20 mouse cellular contexts compared by ENCODE assay signal in genomic region chr17:54438435-54438834, GRCm38 (mm10).
A peak's percentile ranks its signal among the peaks of the same experiment; 100 is the strongest.
DNase-seq lines count a peak whose midpoint lies in the region; ATAC-seq and TF ChIP-seq lines count a peak whose summit lies in the region.
"Had no signal": no experiment of that assay in that cellular context is flagged by ENCODE, and none has a peak within 500 bp of the region (broad histone marks: within the 10 kb centered on the region; RNA-seq: fewer than 3 reads in every experiment).

No protein-coding gene starts in this region.

- ATAC-seq in forebrain, embryonic 16.5 days = peak; percentile 54
- ATAC-seq: lung, postnatal 0 days had no signal

- no peaks in the 10 kb centered on the region for H3K36me3 ChIP-seq in forebrain, embryonic 16.5 days (ENCODE audit: control insufficient read depth, insufficient read depth)
- no peaks in the 10 kb centered on the region for H3K36me3 ChIP-seq in forebrain, embryonic 10.5 days (replicated peaks)
- no peaks in the 10 kb centered on the region for H3K36me3 ChIP-seq in thymus, adult 2 months (ENCODE audit: control insufficient read depth, insufficient read depth, low read length)
- H3K36me3 ChIP-seq: heart, embryonic 15.5 days; limb, embryonic 12.5 days; liver, embryonic 13.5 days had no signal

- H3K4me2 ChIP-seq in forebrain, embryonic 16.5 days (ENCODE audit: low read length) = no peak overlapping the region
- H3K4me2 ChIP-seq: heart, embryonic 15.5 days; limb, embryonic 12.5 days; liver, embryonic 13.5 days had no signal

- H3K9ac ChIP-seq in forebrain, embryonic 16.5 days (replicated peaks; ENCODE audit: low read depth, low read length) = no peak overlapping the region
- H3K9ac ChIP-seq: heart, embryonic 15.5 days; limb, embryonic 12.5 days; liver, embryonic 13.5 days had no signal

- H3K4me3 ChIP-seq in forebrain, embryonic 16.5 days (replicated peaks; ENCODE audit: low read length) = no peak overlapping the region
- no peak overlapping the region for H3K4me3 ChIP-seq in forebrain, embryonic 10.5 days
- H3K4me3 ChIP-seq in thymus, adult 2 months (ENCODE audit: control insufficient read depth, insufficient read depth, low read length) = no peak overlapping the region
- H3K4me3 ChIP-seq: gastrocnemius, adult 2 months; heart, adult 2 months; heart, embryonic 15.5 days; limb, embryonic 12.5 days; liver, embryonic 13.5 days had no signal

- DNase-seq in forebrain, embryonic 10.5 days (ENCODE audit: extremely low spot score, low spot score) = no peak
- peak; percentile 12 for DNase-seq in brain, embryonic 14.5 days (ENCODE audit: low read depth)
- peak; percentile 48 to 67 for DNase-seq in left cerebral cortex, adult 18-20 months (ENCODE audit: low spot score in 2 of 2)
- DNase-seq in right cerebral cortex, postnatal 10 days (ENCODE audit: low spot score in 2 of 2) = peak; percentile 71 to 80
- DNase-seq in thymus, adult 2 months = no peak
- no peak for DNase-seq in cerebellum, adult 9-10 months
- no peak for DNase-seq in adrenal gland, adult (ENCODE audit: inconsistent age in 2 of 2, low spot score in 1 of 2)
- DNase-seq: adrenal gland, postnatal 10 days; cerebellum, adult 9-11 months; gastrocnemius, adult 2 months; heart, adult 2 months; kidney, adult 8-10 months; kidney, postnatal 36 days; liver, embryonic 13.5 days; midbrain, embryonic 14.5 days had no signal

- no peaks in the 10 kb centered on the region for H3K4me1 ChIP-seq in forebrain, embryonic 16.5 days (replicated peaks; ENCODE audit: control insufficient read depth, insufficient read depth, low read length)
- H3K4me1 ChIP-seq in forebrain, embryonic 10.5 days = no peaks in the 10 kb centered on the region
- H3K4me1 ChIP-seq in thymus, adult 2 months (replicated peaks; ENCODE audit: control insufficient read depth, insufficient read depth, low read length) = no peaks in the 10 kb centered on the region
- H3K4me1 ChIP-seq: heart, embryonic 15.5 days; limb, embryonic 12.5 days; liver, embryonic 13.5 days had no signal

- no peaks in the 10 kb centered on the region for H3K9me3 ChIP-seq in forebrain, embryonic 16.5 days (ENCODE audit: control insufficient read depth, low read length)
- peaks cover 7% of the 10 kb centered on the region; the same call in 1 of the 2 replicates for H3K9me3 ChIP-seq in forebrain, embryonic 10.5 days
- H3K9me3 ChIP-seq: heart, embryonic 15.5 days; liver, embryonic 13.5 days had no signal

- TF ChIP-seq CTCF in brain, embryonic 14.5 days (IDR thresholded peaks at IDR 0.05; ENCODE audit: borderline replicate concordance, extremely low read depth, insufficient read depth, insufficient read length) = no peak
- no peak for TF ChIP-seq CTCF in thymus, adult 2 months (IDR thresholded peaks at IDR 0.05; ENCODE audit: borderline replicate concordance, control insufficient read depth, extremely low read depth, insufficient read depth, low read length, poor library complexity)

- WGBS in forebrain, embryonic 16.5 days = 80% methylated on average over 1 of the region's 1 CpGs
- WGBS in forebrain, embryonic 10.5 days = 84% methylated on average over 1 of the region's 1 CpGs
- 83% methylated on average over 1 of the region's 1 CpGs for WGBS in thymus, adult 2 months

- no peak overlapping the region for H3K27ac ChIP-seq in forebrain, embryonic 16.5 days (ENCODE audit: low read length)
- H3K27ac ChIP-seq in forebrain, embryonic 10.5 days = no peak overlapping the region
- no peak overlapping the region for H3K27ac ChIP-seq in thymus, adult 2 months (ENCODE audit: control insufficient read depth, insufficient read depth, low read length)
- H3K27ac ChIP-seq: gastrocnemius, adult 2 months; heart, adult 2 months; heart, embryonic 15.5 days; limb, embryonic 12.5 days; liver, embryonic 13.5 days had no signal

- no peak for TF ChIP-seq POLR2A in brain, embryonic 14.5 days (IDR thresholded peaks at IDR 0.05; ENCODE audit: borderline replicate concordance, extremely low read depth, insufficient read depth, insufficient read length, poor library complexity, severe bottlenecking)
- TF ChIP-seq POLR2A in thymus, adult 2 months (IDR thresholded peaks at IDR 0.05; ENCODE audit: control insufficient read depth, extremely low read depth, insufficient read depth, low read length, poor library complexity) = no peak

- no peaks in the 10 kb centered on the region for H3K27me3 ChIP-seq in forebrain, embryonic 16.5 days (replicated peaks; ENCODE audit: control insufficient read depth, insufficient read depth, low read length)
- H3K27me3 ChIP-seq in forebrain, embryonic 10.5 days (ENCODE audit: poor library complexity, severe bottlenecking) = no peaks in the 10 kb centered on the region
- no peaks in the 10 kb centered on the region for H3K27me3 ChIP-seq in thymus, adult 2 months (ENCODE audit: control insufficient read depth, insufficient read depth, low read length)
- H3K27me3 ChIP-seq: CH12.LX; heart, embryonic 15.5 days; limb, embryonic 12.5 days; liver, embryonic 13.5 days had no signal

Comparison
In these comparisons a context has a peak if more than half of its experiments do, and no peak if none do; other contexts are left out.
1. DNase-seq: peak in brain, embryonic 14.5 days (single experiment), left cerebral cortex, adult 18-20 months (2 of 2) and right cerebral cortex, postnatal 10 days (2 of 2); none in forebrain, embryonic 10.5 days (single experiment), thymus, adult 2 months (single experiment), cerebellum, adult 9-10 months (single experiment) and adrenal gland, adult (0 of 2).